Mouse (Mus musculus) lung, postnatal 0 days (tissue): Measurements from ENCODE around the gene Nrxn3. TPM values are rescaled to one million over a fixed set of nuclear protein-coding genes. Genes with fewer than 3 reads are reported as not detected.
A peak's percentile ranks its signal among the peaks of the same experiment; 100 is the strongest.

Experiments
- ATAC-seq: fragments of 200-750 bp; cut with Nextera tagmentation; 2 replicates; pipeline ENCODE4 v1.8.0; 2017; ENCODE audit warnings: moderate library complexity
- DNase-seq: peaks from one replicate; pipeline ENCODE4 v3.0.0-alpha.2; 2016; ENCODE audit warnings: low spot score
- H3K27ac ChIP-seq: fragments of 300-500 bp; sonication (generic); 2 replicates; pipeline ENCODE4 v1.5.1; 2014; ENCODE audit warnings: antibody characterized with exemption, mild to moderate bottlenecking, low read length, mixed read lengths
- H3K27me3 ChIP-seq: fragments of 300-500 bp; sonication (generic); replicated peaks from 2 replicates; pipeline ENCODE4 v1.6.1; 2014; ENCODE audit warnings: low read length, mixed read lengths; ENCODE audit not compliant: insufficient read depth
- H3K36me3 ChIP-seq: fragments of 300-500 bp; sonication (generic); 2 replicates; pipeline ENCODE4 v1.6.1; 2014; ENCODE audit warnings: low read length, mixed read lengths; ENCODE audit not compliant: insufficient read depth
- H3K4me1 ChIP-seq: fragments of 300-500 bp; sonication (generic); 2 replicates; pipeline ENCODE4 v1.6.1; 2014; ENCODE audit warnings: antibody characterized with exemption, low read depth, low read length, mixed read lengths; ENCODE audit not compliant: insufficient read depth
- H3K4me2 ChIP-seq: fragments of 300-500 bp; sonication (generic); replicated peaks from 2 replicates; pipeline ENCODE4 v1.6.1; 2014; ENCODE audit warnings: low read depth, mild to moderate bottlenecking, low read length, moderate library complexity, mixed read lengths
- H3K4me3 ChIP-seq: fragments of 300-500 bp; sonication (generic); 2 replicates; pipeline ENCODE4 v1.5.1; 2014; ENCODE audit warnings: low read depth, low read length
- H3K9ac ChIP-seq: fragments of 300-500 bp; sonication (generic); replicated peaks from 2 replicates; pipeline ENCODE4 v1.6.1; 2014; ENCODE audit warnings: low read depth, mild to moderate bottlenecking
- H3K9me3 ChIP-seq: fragments of 300-500 bp; sonication (generic); 2 replicates; pipeline ENCODE4 v1.6.1; 2016; ENCODE audit warnings: low read length, mixed read lengths
- CTCF ChIP-seq: IDR thresholded peaks from 2 replicates; pipeline ENCODE4 v1.5.1; 2016; ENCODE audit warnings: antibody characterized with exemption, mild to moderate bottlenecking
- EP300 ChIP-seq: IDR thresholded peaks from 2 replicates; pipeline ENCODE4 v1.6.1; 2016; ENCODE audit warnings: antibody characterized with exemption, mild to moderate bottlenecking, control low read depth
- WGBS: fragments of 180-500 bp; shearing (Covaris S2); extraction: QIAGEN DNeasy Blood & Tissue Kit; methylation state at CpG from one replicate; pipeline ENCODE4 v1.1.7; 2014; 5-methylcytosine and 5-hydroxymethylcytosine counted together
- polyA plus RNA-seq: library from polyadenylated mRNA; unstranded; fragments of >200 nt; fragmentation: Nextera tagmentation; extraction: Ambion mirVana; gene quantifications from 2 replicates; pipeline ENCODE4 v1.2.1, GENCODE M21; 2015

The Nrxn3 gene
- polyA plus RNA-seq, 1 experiment from 2014 or later: 2.1 TPM

GRCm38 (mm10) chr12:89789981-89790380 lies 1067.3 kb downstream of the Nrxn3 start:
- Histone ChIP-seq H3K4me3 (no peak overlapping the region), H3K36me3 (no peaks in the 10 kb centered on the region), H3K9ac (no peak overlapping the region), H3K27ac (no peak overlapping the region), H3K4me1 (no peaks in the 10 kb centered on the region), H3K4me2 (no peak overlapping the region), H3K27me3 (no peaks in the 10 kb centered on the region), H3K9me3 (no peaks in the 10 kb centered on the region)
- DNase-seq (no peak), ATAC-seq (no peak)
- TF ChIP-seq CTCF: no peak
- no peak for TF ChIP-seq EP300
- WGBS: 94% methylated on average over 1 of the region's 1 CpGs

DNA sequence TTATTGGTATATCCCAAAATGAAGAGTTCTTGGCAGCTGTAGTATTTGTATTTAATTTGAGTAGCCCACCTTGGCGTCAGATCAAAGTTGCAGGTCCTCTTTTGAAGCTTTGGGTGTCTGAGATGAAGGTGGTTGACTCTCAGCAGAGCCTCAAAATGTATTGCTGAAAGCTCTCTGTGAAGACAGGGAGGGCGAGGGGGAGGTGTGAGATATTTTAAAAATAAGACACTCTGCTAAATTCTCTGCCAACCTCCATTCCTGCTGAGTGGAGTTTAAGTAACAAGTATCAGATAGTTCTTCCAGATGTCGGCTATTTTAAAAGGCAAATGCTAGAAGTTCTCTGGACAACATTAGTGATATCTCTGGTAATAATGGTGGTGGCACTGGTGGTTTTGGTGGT lies 1069.2 kb downstream of the Nrxn3 start:
- 55% methylated on average over 3 of the region's 3 CpGs for WGBS
- no peak overlapping the region for H3K27ac ChIP-seq
- ATAC-seq (no peak), DNase-seq (no peak)
- H3K4me3 ChIP-seq: no peak overlapping the region
- no peaks in the 10 kb centered on the region for H3K4me1 ChIP-seq
- H3K27me3 ChIP-seq: no peaks in the 10 kb centered on the region
- TF ChIP-seq EP300: no peak
- H3K9me3 ChIP-seq: no peaks in the 10 kb centered on the region
- H3K4me2 ChIP-seq: no peak overlapping the region
- no peak overlapping the region for H3K9ac ChIP-seq
- H3K36me3 ChIP-seq: no peaks in the 10 kb centered on the region

DNA sequence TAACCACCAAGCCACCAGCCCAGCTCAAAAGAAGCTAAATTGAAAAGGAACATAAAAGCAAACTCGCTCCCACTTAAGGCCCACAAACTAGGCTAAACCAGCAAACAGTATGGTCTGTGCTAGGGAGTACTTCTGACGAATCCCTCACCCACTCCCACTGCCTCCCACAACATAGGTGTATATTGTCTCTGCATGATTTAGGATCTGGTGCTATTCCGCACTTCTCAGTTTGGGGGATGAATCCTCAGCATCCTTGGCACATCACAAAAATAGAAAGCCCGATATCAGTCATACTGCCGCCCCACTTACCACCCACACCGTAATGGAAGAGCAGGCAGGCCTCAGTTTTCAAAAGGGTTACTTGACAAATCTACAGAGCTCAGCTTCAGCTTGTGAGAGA lies 1072.1 kb downstream of the Nrxn3 start:
- Histone ChIP-seq H3K27me3 (no peaks in the 10 kb centered on the region), H3K4me2 (no peak overlapping the region), H3K4me1 (no peaks in the 10 kb centered on the region), H3K4me3 (no peak overlapping the region), H3K27ac (no peak overlapping the region), H3K36me3 (no peaks in the 10 kb centered on the region), H3K9me3 (no peaks in the 10 kb centered on the region), H3K9ac (no peak overlapping the region)
- WGBS: 88% methylated on average over 6 of the region's 6 CpGs
- ATAC-seq (no peak), DNase-seq (no peak)
- no peak for TF ChIP-seq EP300

GRCm38 (mm10) chr12:89808217-89808616 lies 1085.5 kb downstream of the Nrxn3 start:
- peak; percentile 23 for DNase-seq
- no peak overlapping the region for H3K9ac ChIP-seq
- no peaks in the 10 kb centered on the region for H3K36me3 ChIP-seq
- peak; percentile 56 for TF ChIP-seq CTCF
- TF ChIP-seq EP300: no peak
- no peaks in the 10 kb centered on the region for H3K4me1 ChIP-seq
- H3K9me3 ChIP-seq: no peaks in the 10 kb centered on the region
- no peak for ATAC-seq
- WGBS: 62% methylated on average over 3 of the region's 3 CpGs
- no peak overlapping the region for H3K4me2 ChIP-seq
- H3K27me3 ChIP-seq: no peaks in the 10 kb centered on the region
- H3K27ac ChIP-seq: no peak overlapping the region
- no peak overlapping the region for H3K4me3 ChIP-seq

- no peak overlapping the region for H3K9ac ChIP-seq
- no peaks in the 10 kb centered on the region for H3K27me3 ChIP-seq
- 74% methylated on average over 5 of the region's 5 CpGs for WGBS
- no peaks in the 10 kb centered on the region for H3K9me3 ChIP-seq
- H3K27ac ChIP-seq: no peak overlapping the region
- no peak for TF ChIP-seq EP300
- no peak for TF ChIP-seq CTCF
- no peak overlapping the region for H3K4me3 ChIP-seq
- H3K4me1 ChIP-seq: no peaks in the 10 kb centered on the region
- no peak overlapping the region for H3K4me2 ChIP-seq
- H3K36me3 ChIP-seq: no peaks in the 10 kb centered on the region
- no peak for DNase-seq
- ATAC-seq: no peak
Measured at GRCm38 (mm10) chr12:89810146-89810545, 1087.5 kb downstream of the Nrxn3 start.

GRCm38 (mm10) chr12:89811815-89812549 lies 1089.3 kb downstream of the Nrxn3 start:
- DNase-seq (peak; percentile 93), ATAC-seq (peak; percentile 99)
- no peaks in the 10 kb centered on the region for H3K27me3 ChIP-seq
- H3K4me3 ChIP-seq: peak overlapping the region; percentile 32
- H3K27ac ChIP-seq: no peak overlapping the region
- no peaks in the 10 kb centered on the region for H3K36me3 ChIP-seq
- WGBS: 1% methylated on average over 36 of the region's 36 CpGs
- H3K4me1 ChIP-seq: no peaks in the 10 kb centered on the region
- H3K9ac ChIP-seq: no peak overlapping the region
- no peaks in the 10 kb centered on the region for H3K9me3 ChIP-seq
- H3K4me2 ChIP-seq: peak overlapping the region; percentile 65
- TF ChIP-seq CTCF (peak; percentile 20; the same call in 1 of the 2 replicates), EP300 (no peak)
